Mouse (Mus musculus) G1E (cell line): ENCODE data around the gene Fgfr2. TPM values are rescaled to one million over a fixed set of nuclear protein-coding genes. Genes with fewer than 3 reads are reported as not detected.

Experiments
- ATAC-seq: 2 replicates; pipeline ENCODE4 v1.8.0; 2016; ENCODE audit warnings: mild to moderate bottlenecking; ENCODE audit not compliant: insufficient number of reproducible peaks, poor library complexity, low FRiP score, severe bottlenecking; ENCODE audit errors: extremely low read depth
- DNase-seq: peaks from one replicate; pipeline ENCODE4 v3.0.0; 2012; ENCODE audit warnings: low spot score
- H3K27me3 ChIP-seq: 2 replicates; pipeline ENCODE4 v1.6.1; 2012; ENCODE audit warnings: mild to moderate bottlenecking, low read length, inconsistent platforms; ENCODE audit not compliant: insufficient read depth
- H3K36me3 ChIP-seq: replicated peaks from 2 replicates; pipeline ENCODE3; 2012; ENCODE audit warnings: mild to moderate bottlenecking, inconsistent platforms
- H3K4me1 ChIP-seq: 2 replicates; pipeline ENCODE4 v1.6.1; 2012; ENCODE audit warnings: low read depth, low read length, inconsistent platforms, mixed read lengths; ENCODE audit not compliant: insufficient read depth
- H3K4me3 ChIP-seq: 2 replicates; pipeline ENCODE4 v1.5.1; 2012; ENCODE audit warnings: low read depth, mild to moderate bottlenecking, inconsistent platforms, low read length, moderate library complexity, mixed read lengths
- H3K9me3 ChIP-seq: replicated peaks from 2 replicates; pipeline ENCODE4 v1.6.1; 2012; ENCODE audit warnings: inconsistent platforms
- CTCF ChIP-seq: IDR thresholded peaks from 2 replicates; pipeline ENCODE4 v1.5.1; 2012; ENCODE audit warnings: low read depth, low read length, inconsistent platforms, mixed read lengths
- GATA1 ChIP-seq: IDR thresholded peaks from 2 replicates; pipeline ENCODE4 v1.6.1; 2012; ENCODE audit warnings: borderline replicate concordance, low read length, inconsistent platforms, mixed read lengths
- GATA2 ChIP-seq: IDR thresholded peaks from 2 replicates; pipeline ENCODE4 v1.6.1; 2012; ENCODE audit warnings: low read depth, low read length, inconsistent platforms, borderline replicate concordance
- POLR2AphosphoS5 ChIP-seq: IDR thresholded peaks from 2 replicates; pipeline ENCODE4 v1.6.1; 2012; ENCODE audit warnings: low read depth, low read length, inconsistent platforms; ENCODE audit not compliant: insufficient replicate concordance
- TAL1 ChIP-seq: conservative IDR thresholded peaks from 2 replicates; pipeline ENCODE4 v1.6.1; 2012; ENCODE audit warnings: low read depth, low read length, inconsistent platforms, mixed read lengths
- polyA plus RNA-seq: library from polyadenylated mRNA; stranded (reverse); fragments of >175 nt; gene quantifications from 2 replicates; pipeline ENCODE4 v1.2.3, GENCODE M21; 2012
- total RNA-seq, 2 experiments: library from RNA; stranded (forward) in 1 of 2; stranded (reverse) in 1 of 2; fragments of 200-1000 nt in 1 of 2; fragments of >200 nt in 1 of 2; fragmentation: Nextera tagmentation in 1 of 2; gene quantifications; 2 replicates each; pipeline ENCODE4 v1.2.3; 2014 to 2017

Fgfr2 gene
- total and polyA plus RNA-seq, 3 experiments: 0.22 TPM; not detected in 2

- no peak for TF ChIP-seq TAL1
- Histone ChIP-seq H3K27me3 (no peaks in the 10 kb centered on the region), H3K4me1 (no peaks in the 10 kb centered on the region), H3K9me3 (peaks cover 76% of the 10 kb centered on the region), H3K36me3 (no peaks in the 10 kb centered on the region), H3K4me3 (no peak overlapping the region)
- no peak for DNase-seq
- ATAC-seq: no peak
Measured at GRCm38 (mm10) chr7:132009002-132009401, 1114.1 kb downstream of the Fgfr2 start.

GRCm38 (mm10) chr7:132005996-132006696, 1117.0 kb downstream of the Fgfr2 start:
- Histone ChIP-seq H3K4me3 (no peak overlapping the region), H3K4me1 (no peaks in the 10 kb centered on the region), H3K27me3 (no peaks in the 10 kb centered on the region), H3K9me3 (peaks cover 82% of the 10 kb centered on the region), H3K36me3 (no peaks in the 10 kb centered on the region)
- DNase-seq (no peak), ATAC-seq (no peak)
- TF ChIP-seq TAL1 (no peak), CTCF (no peak), GATA1 (no peak), GATA2 (no peak), POLR2AphosphoS5 (no peak)

- TF ChIP-seq TAL1: no peak
- TF ChIP-seq GATA1: no peak
- TF ChIP-seq GATA2: no peak
- TF ChIP-seq POLR2AphosphoS5: no peak
- TF ChIP-seq CTCF: no peak
- H3K27me3 ChIP-seq: no peaks in the 10 kb centered on the region
- no peaks in the 10 kb centered on the region for H3K36me3 ChIP-seq
- no peak overlapping the region for H3K4me3 ChIP-seq
- ATAC-seq (no peak), DNase-seq (no peak)
- H3K4me1 ChIP-seq: no peaks in the 10 kb centered on the region
- peaks cover 57% of the 10 kb centered on the region for H3K9me3 ChIP-seq
Measured at GRCm38 (mm10) chr7:131992873-131993272, 1130.3 kb downstream of the Fgfr2 start.

- H3K9me3 ChIP-seq: peaks cover 63% of the 10 kb centered on the region
- H3K4me1 ChIP-seq: no peaks in the 10 kb centered on the region
- ATAC-seq (no peak), DNase-seq (no peak)
- no peaks in the 10 kb centered on the region for H3K36me3 ChIP-seq
- TF ChIP-seq POLR2AphosphoS5 (no peak), GATA2 (no peak), TAL1 (no peak), CTCF (no peak), GATA1 (no peak)
- H3K27me3 ChIP-seq: no peaks in the 10 kb centered on the region
- H3K4me3 ChIP-seq: no peak overlapping the region
Measured at GRCm38 (mm10) chr7:131992226-131992625, 1130.9 kb downstream of the Fgfr2 start.

GRCm38 (mm10) chr7:131989056-131989455, 1134.1 kb downstream of the Fgfr2 start:
- no peak for DNase-seq
- TF ChIP-seq GATA1 (no peak), TAL1 (no peak), GATA2 (no peak), POLR2AphosphoS5 (no peak)
- H3K36me3 ChIP-seq: no peaks in the 10 kb centered on the region
- no peak for ATAC-seq
- H3K4me3 ChIP-seq: no peak overlapping the region
- H3K4me1 ChIP-seq: no peaks in the 10 kb centered on the region
- peaks cover 85% of the 10 kb centered on the region for H3K9me3 ChIP-seq
- no peaks in the 10 kb centered on the region for H3K27me3 ChIP-seq

GRCm38 (mm10) chr7:131978609-131979008, 1144.5 kb downstream of the Fgfr2 start:
- no peaks in the 10 kb centered on the region for H3K4me1 ChIP-seq
- no peaks in the 10 kb centered on the region for H3K27me3 ChIP-seq
- no peak for ATAC-seq
- DNase-seq: no peak
- no peaks in the 10 kb centered on the region for H3K36me3 ChIP-seq
- TF ChIP-seq GATA1: no peak
- no peak for TF ChIP-seq GATA2
- TF ChIP-seq CTCF: no peak
- TF ChIP-seq TAL1: no peak
- TF ChIP-seq POLR2AphosphoS5: no peak
- no peak overlapping the region for H3K4me3 ChIP-seq
- H3K9me3 ChIP-seq: peaks cover 80% of the 10 kb centered on the region
